Mouse (Mus musculus): ENCODE results near the gene Arhgap18. TPM values are rescaled to one million over a fixed set of nuclear protein-coding genes. Genes with fewer than 3 reads are reported as not detected.

The Arhgap18 gene
- polyA plus RNA-seq, 1 experiment from 2014 or later = 20.9 TPM

GRCm38 (mm10) chr10:26857583-26857982 is 104.4 kb downstream of the Arhgap18 start:
- Histone ChIP-seq H3K36me3 (ENCODE audit: control insufficient read depth, insufficient read depth, low read length) (no peaks in the 10 kb centered on the region), H3K9ac (ENCODE audit: low read length) (no peak overlapping the region), H3K27me3 (ENCODE audit: control insufficient read depth, insufficient read depth, low read length) (no peaks in the 10 kb centered on the region), H3K27ac (ENCODE audit: low read depth, low read length) (no peak overlapping the region), H3K4me3 (ENCODE audit: low read depth, low read length) (no peak overlapping the region), H3K9me3 (ENCODE audit: control insufficient read depth, low read length) (no peaks in the 10 kb centered on the region), H3K4me1 (replicated peaks; ENCODE audit: control insufficient read depth, insufficient read depth, low read length) (no peaks in the 10 kb centered on the region), H3K4me2 (ENCODE audit: low read depth, low read length, severe bottlenecking) (no peak overlapping the region)
- DNase-seq (ENCODE audit: low spot score) (no peak), ATAC-seq (replicated peaks; ENCODE audit: low FRiP score) (no peak)
- WGBS = 91% methylated on average over 4 of the region's 4 CpGs

GRCm38 (mm10) chr10:26858537-26858936 is 105.3 kb downstream of the Arhgap18 start:
- Histone ChIP-seq H3K9me3 (ENCODE audit: control insufficient read depth, low read length) (no peaks in the 10 kb centered on the region), H3K36me3 (ENCODE audit: control insufficient read depth, insufficient read depth, low read length) (no peaks in the 10 kb centered on the region), H3K9ac (ENCODE audit: low read length) (no peak overlapping the region), H3K4me1 (replicated peaks; ENCODE audit: control insufficient read depth, insufficient read depth, low read length) (no peaks in the 10 kb centered on the region), H3K4me3 (ENCODE audit: low read depth, low read length) (no peak overlapping the region), H3K4me2 (ENCODE audit: low read depth, low read length, severe bottlenecking) (no peak overlapping the region), H3K27ac (ENCODE audit: low read depth, low read length) (no peak overlapping the region), H3K27me3 (ENCODE audit: control insufficient read depth, insufficient read depth, low read length) (no peaks in the 10 kb centered on the region)
- 77% methylated on average over 4 of the region's 4 CpGs for WGBS
- ATAC-seq (replicated peaks; ENCODE audit: low FRiP score) (no peak), DNase-seq (ENCODE audit: low spot score) (no peak)

- no peak for ATAC-seq (replicated peaks; ENCODE audit: low FRiP score)
- H3K4me2 ChIP-seq (ENCODE audit: low read depth, low read length, severe bottlenecking) = no peak overlapping the region
- no peaks in the 10 kb centered on the region for H3K4me1 ChIP-seq (replicated peaks; ENCODE audit: control insufficient read depth, insufficient read depth, low read length)
- H3K27ac ChIP-seq (ENCODE audit: low read depth, low read length) = no peak overlapping the region
- H3K9me3 ChIP-seq (ENCODE audit: control insufficient read depth, low read length) = no peaks in the 10 kb centered on the region
- H3K27me3 ChIP-seq (ENCODE audit: control insufficient read depth, insufficient read depth, low read length) = no peaks in the 10 kb centered on the region
- no peak overlapping the region for H3K9ac ChIP-seq (ENCODE audit: low read length)
- no peaks in the 10 kb centered on the region for H3K36me3 ChIP-seq (ENCODE audit: control insufficient read depth, insufficient read depth, low read length)
- no peak for DNase-seq (ENCODE audit: low spot score)
- H3K4me3 ChIP-seq (ENCODE audit: low read depth, low read length) = no peak overlapping the region
Measured at GRCm38 (mm10) chr10:26861231-26861630, 108.0 kb downstream of the Arhgap18 start.

- no peak overlapping the region for H3K9ac ChIP-seq (ENCODE audit: low read length)
- DNase-seq (ENCODE audit: low spot score) = no peak
- H3K27ac ChIP-seq (ENCODE audit: low read depth, low read length) = no peak overlapping the region
- H3K4me3 ChIP-seq (ENCODE audit: low read depth, low read length) = no peak overlapping the region
- no peak for ATAC-seq (replicated peaks; ENCODE audit: low FRiP score)
- no peak overlapping the region for H3K4me2 ChIP-seq (ENCODE audit: low read depth, low read length, severe bottlenecking)
- H3K36me3 ChIP-seq (ENCODE audit: control insufficient read depth, insufficient read depth, low read length) = no peaks in the 10 kb centered on the region
- H3K27me3 ChIP-seq (ENCODE audit: control insufficient read depth, insufficient read depth, low read length) = no peaks in the 10 kb centered on the region
- H3K4me1 ChIP-seq (replicated peaks; ENCODE audit: control insufficient read depth, insufficient read depth, low read length) = no peaks in the 10 kb centered on the region
- no peaks in the 10 kb centered on the region for H3K9me3 ChIP-seq (ENCODE audit: control insufficient read depth, low read length)
- WGBS = 93% methylated on average over 4 of the region's 4 CpGs
Measured at GRCm38 (mm10) chr10:26862207-26862606, 109.0 kb downstream of the Arhgap18 start.

- no peaks in the 10 kb centered on the region for H3K36me3 ChIP-seq (ENCODE audit: control insufficient read depth, insufficient read depth, low read length)
- no peaks in the 10 kb centered on the region for H3K4me1 ChIP-seq (replicated peaks; ENCODE audit: control insufficient read depth, insufficient read depth, low read length)
- H3K4me2 ChIP-seq (ENCODE audit: low read depth, low read length, severe bottlenecking) = no peak overlapping the region
- no peaks in the 10 kb centered on the region for H3K27me3 ChIP-seq (ENCODE audit: control insufficient read depth, insufficient read depth, low read length)
- H3K4me3 ChIP-seq (ENCODE audit: low read depth, low read length) = no peak overlapping the region
- no peaks in the 10 kb centered on the region for H3K9me3 ChIP-seq (ENCODE audit: control insufficient read depth, low read length)
- DNase-seq (ENCODE audit: low spot score) (no peak), ATAC-seq (replicated peaks; ENCODE audit: low FRiP score) (no peak)
- 90% methylated on average over 1 of the region's 1 CpGs for WGBS
- H3K9ac ChIP-seq (ENCODE audit: low read length) = no peak overlapping the region
- no peak overlapping the region for H3K27ac ChIP-seq (ENCODE audit: low read depth, low read length)
Measured at GRCm38 (mm10) chr10:26863982-26864381, 110.8 kb downstream of the Arhgap18 start.

- H3K4me3 ChIP-seq (ENCODE audit: low read depth, low read length) = no peak overlapping the region
- no peak overlapping the region for H3K9ac ChIP-seq (ENCODE audit: low read length)
- DNase-seq (ENCODE audit: low spot score) (no peak), ATAC-seq (replicated peaks; ENCODE audit: low FRiP score) (no peak)
- no peak overlapping the region for H3K4me2 ChIP-seq (ENCODE audit: low read depth, low read length, severe bottlenecking)
- H3K4me1 ChIP-seq (replicated peaks; ENCODE audit: control insufficient read depth, insufficient read depth, low read length) = no peaks in the 10 kb centered on the region
- H3K27me3 ChIP-seq (ENCODE audit: control insufficient read depth, insufficient read depth, low read length) = no peaks in the 10 kb centered on the region
- H3K9me3 ChIP-seq (ENCODE audit: control insufficient read depth, low read length) = no peaks in the 10 kb centered on the region
- no peaks in the 10 kb centered on the region for H3K36me3 ChIP-seq (ENCODE audit: control insufficient read depth, insufficient read depth, low read length)
- H3K27ac ChIP-seq (ENCODE audit: low read depth, low read length) = no peak overlapping the region
- WGBS = 65% methylated on average over 2 of the region's 2 CpGs
Measured at GRCm38 (mm10) chr10:26870802-26871201, 117.6 kb downstream of the Arhgap18 start.

- Histone ChIP-seq H3K4me2 (ENCODE audit: low read depth, low read length, severe bottlenecking) (no peak overlapping the region), H3K27me3 (ENCODE audit: control insufficient read depth, insufficient read depth, low read length) (no peaks in the 10 kb centered on the region), H3K4me1 (replicated peaks; ENCODE audit: control insufficient read depth, insufficient read depth, low read length) (no peaks in the 10 kb centered on the region), H3K9me3 (ENCODE audit: control insufficient read depth, low read length) (no peaks in the 10 kb centered on the region), H3K36me3 (ENCODE audit: control insufficient read depth, insufficient read depth, low read length) (no peaks in the 10 kb centered on the region), H3K9ac (ENCODE audit: low read length) (no peak overlapping the region), H3K4me3 (ENCODE audit: low read depth, low read length) (no peak overlapping the region), H3K27ac (ENCODE audit: low read depth, low read length) (no peak overlapping the region)
- WGBS = 80% methylated on average over 11 of the region's 11 CpGs
- ATAC-seq (replicated peaks; ENCODE audit: low FRiP score) = no peak
- DNase-seq (ENCODE audit: low spot score) = no peak
Measured at GRCm38 (mm10) chr10:26877309-26877708, 124.1 kb downstream of the Arhgap18 start.

- Histone ChIP-seq H3K27me3 (ENCODE audit: control insufficient read depth, insufficient read depth, low read length) (no peaks in the 10 kb centered on the region), H3K27ac (ENCODE audit: low read depth, low read length) (no peak overlapping the region), H3K4me2 (ENCODE audit: low read depth, low read length, severe bottlenecking) (no peak overlapping the region), H3K9ac (ENCODE audit: low read length) (no peak overlapping the region), H3K4me3 (ENCODE audit: low read depth, low read length) (no peak overlapping the region), H3K36me3 (ENCODE audit: control insufficient read depth, insufficient read depth, low read length) (no peaks in the 10 kb centered on the region), H3K4me1 (replicated peaks; ENCODE audit: control insufficient read depth, insufficient read depth, low read length) (no peaks in the 10 kb centered on the region), H3K9me3 (ENCODE audit: control insufficient read depth, low read length) (no peaks in the 10 kb centered on the region)
- ATAC-seq (replicated peaks; ENCODE audit: low FRiP score) (no peak), DNase-seq (ENCODE audit: low spot score) (no peak)
- WGBS = 88% methylated on average over 9 of the region's 9 CpGs
Measured at GRCm38 (mm10) chr10:26878924-26879600, 125.8 kb downstream of the Arhgap18 start.

- Histone ChIP-seq H3K4me1 (replicated peaks; ENCODE audit: control insufficient read depth, insufficient read depth, low read length) (0 out of 2 replicates have a peak, but pooled peaks cover 2% of the 10 kb centered on the region), H3K9me3 (ENCODE audit: control insufficient read depth, low read length) (no peaks in the 10 kb centered on the region), H3K4me2 (ENCODE audit: low read depth, low read length, severe bottlenecking) (no peak overlapping the region), H3K27me3 (ENCODE audit: control insufficient read depth, insufficient read depth, low read length) (no peaks in the 10 kb centered on the region), H3K27ac (ENCODE audit: low read depth, low read length) (no peak overlapping the region), H3K9ac (ENCODE audit: low read length) (no peak overlapping the region), H3K4me3 (ENCODE audit: low read depth, low read length) (no peak overlapping the region), H3K36me3 (ENCODE audit: control insufficient read depth, insufficient read depth, low read length) (no peaks in the 10 kb centered on the region)
- 81% methylated on average over 8 of the region's 8 CpGs for WGBS
- ATAC-seq (replicated peaks; ENCODE audit: low FRiP score) (no peak), DNase-seq (ENCODE audit: low spot score) (no peak)
Measured at GRCm38 (mm10) chr10:26884949-26885348, 131.7 kb downstream of the Arhgap18 start.
